Comparison of ENCODE assay signal across 7 mouse cellular contexts in the genomic region with DNA sequence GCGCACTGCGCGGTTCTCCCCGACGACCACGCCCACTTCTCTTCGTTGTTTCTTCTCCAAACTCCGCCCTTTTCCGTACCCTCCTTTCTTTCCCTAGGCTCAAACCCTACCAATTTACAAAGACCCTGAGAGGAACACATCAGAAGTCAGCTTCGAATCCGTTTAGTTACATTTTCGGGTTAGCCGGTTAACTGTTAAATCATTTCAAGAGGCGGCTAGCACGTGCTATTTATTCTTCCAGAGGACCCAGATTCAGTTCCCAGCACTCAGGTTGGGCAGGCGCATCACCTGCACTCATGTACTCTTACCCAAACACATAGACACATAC. TPM values are rescaled to one million over a fixed set of nuclear protein-coding genes. Genes with fewer than 3 reads are reported as not detected.
DNase-seq lines count a peak whose midpoint lies in the region; ATAC-seq and TF ChIP-seq lines count a peak whose summit lies in the region.

TSS of gene Guk1 (minus strand) at position 154 of the 328 bp plus-strand sequence.

- H3K4me1 ChIP-seq in erythroblast, embryonic 14.5 days (ENCODE audit: control insufficient read depth) = peaks cover 49% of the 10 kb centered on the region
- H3K4me1 ChIP-seq in limb, embryonic 13.5 days = peaks cover 17% of the 10 kb centered on the region
- H3K4me1 ChIP-seq in small intestine, adult 2 months (ENCODE audit: control insufficient read depth, insufficient read depth, insufficient read length, low read length) = peaks cover 11% of the 10 kb centered on the region

- no peaks in the 10 kb centered on the region for H3K9me3 ChIP-seq in erythroblast, embryonic 14.5 days (ENCODE audit: control insufficient read depth, low read length)
- H3K9me3 ChIP-seq in limb, embryonic 13.5 days = no peaks in the 10 kb centered on the region

- H3K27ac ChIP-seq in limb, embryonic 13.5 days = peak within 1 kb of the TSS; percentile 90
- H3K27ac ChIP-seq in small intestine, adult 2 months (ENCODE audit: insufficient read depth, low read depth, low read length) = peak within 1 kb of the TSS; percentile 97

- peak within 1 kb of the TSS; percentile 72 for H3K4me3 ChIP-seq in erythroblast, embryonic 14.5 days (replicated peaks)
- H3K4me3 ChIP-seq in limb, embryonic 13.5 days = peak within 1 kb of the TSS; percentile 66
- peak within 1 kb of the TSS; percentile 90 for H3K4me3 ChIP-seq in small intestine, adult 2 months (ENCODE audit: low read depth, low read length)

- H3K4me2 ChIP-seq in limb, embryonic 13.5 days (replicated peaks) = peak within 1 kb of the TSS; percentile 83

- peaks cover 5% of the 10 kb centered on the region for H3K27me3 ChIP-seq in erythroblast, embryonic 14.5 days (ENCODE audit: control insufficient read depth)
- H3K27me3 ChIP-seq in limb, embryonic 13.5 days = no peaks in the 10 kb centered on the region
- no peaks in the 10 kb centered on the region for H3K27me3 ChIP-seq in small intestine, adult 2 months (ENCODE audit: control insufficient read depth, insufficient read depth, low read length)

- peaks cover 14% of the 10 kb centered on the region for H3K36me3 ChIP-seq in erythroblast, embryonic 14.5 days (ENCODE audit: control insufficient read depth)
- no peaks in the 10 kb centered on the region for H3K36me3 ChIP-seq in limb, embryonic 13.5 days
- no peaks in the 10 kb centered on the region for H3K36me3 ChIP-seq in small intestine, adult 2 months (ENCODE audit: control insufficient read depth, insufficient read depth, low read length)

- no peak for TF ChIP-seq CTCF in small intestine, adult 2 months (IDR thresholded peaks at IDR 0.05; ENCODE audit: extremely low read depth, insufficient read length, insufficient replicate concordance, low read depth, low read length)

- TF ChIP-seq POLR2A in small intestine, adult 2 months (IDR thresholded peaks at IDR 0.05; ENCODE audit: low read depth, low read length) = no peak

- WGBS in limb, embryonic 13.5 days = 5% methylated on average over 16 of the region's 16 CpGs
- WGBS in small intestine, adult 2 months = 4% methylated on average over 16 of the region's 16 CpGs

- DNase-seq in urinary bladder, adult 2 months (ENCODE audit: low spot score) = no peak
- no peak for DNase-seq in urinary bladder, postnatal 25 days (ENCODE audit: low spot score)
- DNase-seq in heart, postnatal 25 days (ENCODE audit: low spot score) = no peak
- DNase-seq in urinary bladder, adult 18-20 months (ENCODE audit: low spot score in 2 of 2) = no peak

- peak within 1 kb of the TSS; percentile 82 for H3K9ac ChIP-seq in limb, embryonic 13.5 days

- peak; percentile 9; the same call in 1 of the 2 replicates for ATAC-seq in limb, embryonic 13.5 days (ENCODE audit: low FRiP score, low read depth)

- intact Hi-C loops in heart, postnatal 25 days (cut with DNase I) = no loop called here

RNA-seq across cellular contexts. Expression of gene Guk1, which starts in this region (rescaled TPM):
- polyA plus RNA-seq in urinary bladder, adult 2 months (2012; rRNA removed) = 99.0 and 118 TPM in 2 replicates
- polyA plus RNA-seq in erythroblast, embryonic 14.5 days (2012) = 1.9 and 3.8 TPM in 2 replicates
- total RNA-seq in heart, postnatal 25 days (2021) = 10 to 100 TPM; 85.4 to 92.6 TPM
- polyA plus RNA-seq in limb, embryonic 13.5 days (2015; fragmentation: Nextera tagmentation; extraction: Ambion mirVana) = 136 and 138 TPM in 2 replicates
- 284 and 285 TPM in 2 replicates for polyA plus RNA-seq in small intestine, adult 2 months (2012; rRNA removed)

Comparison
In these comparisons a context has a peak if more than half of its experiments do, and no peak if none do; other contexts are left out.
1. RNA of gene Guk1 (polyA plus RNA-seq): 284 to 285 TPM in small intestine, adult 2 months, 136 to 138 TPM in limb, embryonic 13.5 days and 99.0 to 118 TPM in urinary bladder, adult 2 months; 1.9 to 3.8 TPM in erythroblast, embryonic 14.5 days; every median in the first group is over 10 times any median in the second.
2. Peak in every context shown above with its lines, with median percentiles within 50 percentile points of each other: H3K4me3 ChIP-seq.